Mouse (Mus musculus) intestine, embryonic 14.5 days (tissue): ENCODE data around the gene H2al1m. TPM values are rescaled to one million over a fixed set of nuclear protein-coding genes. Genes with fewer than 3 reads are reported as not detected.
"Not testable (repeated sequence)": the region's sequence is repeated elsewhere in the genome, so short reads cannot be mapped to it uniquely, and the experiment has no call there.

Source experiments
- ATAC-seq: fragments of 200-750 bp; cut with Nextera tagmentation; replicated peaks from 2 replicates; pipeline ENCODE4 v1.8.0; 2017; ENCODE audit warnings: low read depth, moderate number of reproducible peaks, moderate TSS enrichment, moderate library complexity; ENCODE audit not compliant: low FRiP score, low TSS enrichment
- DNase-seq: peaks from one replicate; pipeline ENCODE4 v3.0.0-alpha.2; 2018; ENCODE audit warnings: low spot score
- H3K27ac ChIP-seq: fragments of 300-500 bp; sonication (generic); 2 replicates; pipeline ENCODE4 v1.5.1; 2014; ENCODE audit warnings: low read depth, mild to moderate bottlenecking, control low read depth
- H3K27me3 ChIP-seq: fragments of 300-500 bp; sonication (generic); replicated peaks from 2 replicates; pipeline ENCODE4 v1.6.1; 2014; ENCODE audit warnings: low read length, control low read depth; ENCODE audit not compliant: control insufficient read depth, insufficient read depth
- H3K36me3 ChIP-seq: fragments of 300-500 bp; sonication (generic); 2 replicates; pipeline ENCODE4 v1.6.1; 2014; ENCODE audit warnings: low read length, control low read depth; ENCODE audit not compliant: control insufficient read depth, insufficient read depth
- H3K4me1 ChIP-seq: fragments of 300-500 bp; sonication (generic); replicated peaks from 2 replicates; pipeline ENCODE4 v1.6.1; 2014; ENCODE audit warnings: low read length, control low read depth, mixed read lengths; ENCODE audit not compliant: control insufficient read depth, insufficient read depth
- H3K4me2 ChIP-seq: fragments of 300-500 bp; sonication (generic); 2 replicates; pipeline ENCODE4 v1.6.1; 2014; ENCODE audit warnings: low read length
- H3K4me3 ChIP-seq: fragments of 300-500 bp; sonication (generic); 2 replicates; pipeline ENCODE4 v1.5.1; 2014; ENCODE audit warnings: low read depth, low read length, control low read depth, mixed read lengths
- H3K9ac ChIP-seq: fragments of 300-500 bp; sonication (generic); 2 replicates; pipeline ENCODE4 v1.6.1; 2014; ENCODE audit warnings: mild to moderate bottlenecking, low read length
- H3K9me3 ChIP-seq: fragments of 300-500 bp; sonication (generic); 2 replicates; pipeline ENCODE4 v1.6.1; 2016; ENCODE audit warnings: low read length, control low read depth; ENCODE audit not compliant: control insufficient read depth
- WGBS: fragments of 180-500 bp; shearing (Covaris S2); extraction: QIAGEN DNeasy Blood & Tissue Kit; methylation state at CpG from one replicate; pipeline ENCODE4 v1.1.7; 2014; 5-methylcytosine and 5-hydroxymethylcytosine counted together
- polyA plus RNA-seq: library from polyadenylated mRNA; unstranded; fragments of >200 nt; fragmentation: Nextera tagmentation; extraction: Ambion mirVana; gene quantifications from 2 replicates; pipeline ENCODE4 v1.2.1, GENCODE M21; 2014

The H2al1m gene
- polyA plus RNA-seq, 1 experiment from 2014 or later: not detected

DNA sequence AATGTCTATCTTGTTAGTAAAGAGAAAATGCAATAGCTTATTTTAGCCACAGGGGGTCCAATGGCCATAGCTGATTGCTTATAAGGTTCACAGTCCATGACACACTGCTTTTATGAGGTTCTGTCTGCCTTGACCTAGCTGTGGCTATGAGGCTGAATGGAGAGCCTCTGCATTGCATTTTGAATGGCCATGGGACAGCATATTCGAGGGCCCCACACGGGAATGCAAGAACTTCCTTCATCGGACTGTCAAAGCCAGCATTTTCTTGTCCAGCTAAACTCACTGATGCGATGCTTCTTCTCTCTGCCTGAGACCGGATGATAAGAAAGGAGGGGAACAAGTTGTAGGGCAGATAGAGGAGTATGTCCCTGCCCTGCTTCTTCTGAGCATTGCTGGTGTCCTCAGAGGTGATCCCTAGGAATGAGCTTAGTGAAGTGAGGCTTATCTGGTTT, 14.9 kb downstream of the H2al1m start:
- no peaks in the 10 kb centered on the region for H3K4me1 ChIP-seq
- H3K4me3 ChIP-seq: no peak overlapping the region
- no peak for DNase-seq
- ATAC-seq: no peak
- H3K27ac ChIP-seq: no peak overlapping the region
- 94% methylated on average over 5 of the region's 5 CpGs for WGBS
- no peaks in the 10 kb centered on the region for H3K27me3 ChIP-seq
- no peak overlapping the region for H3K9ac ChIP-seq
- no peaks in the 10 kb centered on the region for H3K36me3 ChIP-seq
- no peaks in the 10 kb centered on the region for H3K9me3 ChIP-seq
- H3K4me2 ChIP-seq: no peak overlapping the region

DNA sequence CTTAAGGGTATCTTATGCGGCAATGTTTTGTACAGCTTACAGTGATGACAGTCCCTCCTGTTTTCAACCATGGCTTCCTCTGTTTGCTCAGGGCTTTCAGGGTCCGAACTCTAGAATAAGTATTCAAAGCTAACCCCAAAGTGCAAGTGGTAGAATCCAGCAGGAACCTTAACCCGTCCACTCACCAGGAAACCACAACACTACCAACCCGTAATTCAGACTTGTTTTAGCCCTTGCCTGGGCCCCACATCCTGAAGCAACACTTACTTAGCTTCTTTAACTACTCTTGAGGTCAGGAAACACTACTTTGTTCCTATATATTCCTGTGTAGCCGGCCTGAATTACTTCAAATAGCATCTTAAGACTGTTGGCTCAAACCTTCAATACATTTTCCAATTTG, 19.2 kb downstream of the H2al1m start:
- 83% methylated on average over 5 of the region's 5 CpGs for WGBS
- Histone ChIP-seq H3K9me3 (no peaks in the 10 kb centered on the region), H3K27me3 (no peaks in the 10 kb centered on the region), H3K4me3 (no peak overlapping the region), H3K4me2 (no peak overlapping the region), H3K27ac (no peak overlapping the region), H3K36me3 (no peaks in the 10 kb centered on the region), H3K4me1 (no peaks in the 10 kb centered on the region), H3K9ac (no peak overlapping the region)
- ATAC-seq (no peak), DNase-seq (no peak)

DNA sequence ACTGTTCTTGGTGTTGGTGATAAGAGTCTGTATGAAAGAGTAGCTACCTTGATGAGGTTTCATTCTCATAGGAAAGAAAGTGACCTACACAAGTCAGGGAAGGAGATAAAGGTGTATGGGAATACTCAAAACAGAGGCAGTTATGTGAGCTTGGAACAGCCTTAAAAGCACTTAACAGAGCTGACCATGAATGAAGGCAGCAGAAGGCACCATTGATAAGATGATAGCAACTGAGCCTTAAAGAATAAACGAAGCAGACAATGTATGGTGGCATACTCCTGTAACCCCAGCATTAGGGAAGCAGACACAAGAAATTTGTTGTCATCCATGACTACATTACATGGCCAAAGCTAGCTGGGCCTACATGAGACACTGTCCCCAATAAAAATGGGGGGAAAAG, 19.9 kb downstream of the H2al1m start:
- Histone ChIP-seq H3K27me3 (no peaks in the 10 kb centered on the region), H3K27ac (no peak overlapping the region), H3K4me3 (no peak overlapping the region), H3K36me3 (no peaks in the 10 kb centered on the region), H3K4me2 (no peak overlapping the region), H3K9ac (no peak overlapping the region), H3K9me3 (no peaks in the 10 kb centered on the region), H3K4me1 (no peaks in the 10 kb centered on the region)
- 65% methylated on average over 1 of the region's 1 CpGs for WGBS
- ATAC-seq (no peak), DNase-seq (no peak)

DNA sequence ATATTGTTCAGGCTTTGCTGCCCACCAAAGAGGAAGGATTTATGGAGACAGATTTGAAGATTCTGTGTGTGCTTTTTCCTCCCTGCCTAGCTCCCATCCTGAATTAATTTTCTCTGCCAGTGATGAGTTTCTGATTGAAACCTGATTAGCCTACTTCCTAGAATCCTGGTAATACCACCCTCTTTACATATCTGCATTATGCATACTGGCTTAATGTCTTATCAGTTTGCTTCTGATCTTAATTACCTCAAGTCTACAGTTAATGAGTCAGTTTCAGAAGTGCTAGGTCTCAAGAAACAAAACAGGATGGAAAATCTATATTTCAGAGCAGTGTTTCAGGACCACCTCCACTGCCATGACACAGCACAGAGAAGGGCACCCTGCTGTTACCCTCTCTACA, 32.9 kb downstream of the H2al1m start:
- H3K4me3 ChIP-seq, H3K9me3 ChIP-seq, H3K27ac ChIP-seq, H3K4me2 ChIP-seq, H3K27me3 ChIP-seq, H3K36me3 ChIP-seq, ATAC-seq, DNase-seq, H3K4me1 ChIP-seq, H3K9ac ChIP-seq: not testable (repeated sequence)

DNA sequence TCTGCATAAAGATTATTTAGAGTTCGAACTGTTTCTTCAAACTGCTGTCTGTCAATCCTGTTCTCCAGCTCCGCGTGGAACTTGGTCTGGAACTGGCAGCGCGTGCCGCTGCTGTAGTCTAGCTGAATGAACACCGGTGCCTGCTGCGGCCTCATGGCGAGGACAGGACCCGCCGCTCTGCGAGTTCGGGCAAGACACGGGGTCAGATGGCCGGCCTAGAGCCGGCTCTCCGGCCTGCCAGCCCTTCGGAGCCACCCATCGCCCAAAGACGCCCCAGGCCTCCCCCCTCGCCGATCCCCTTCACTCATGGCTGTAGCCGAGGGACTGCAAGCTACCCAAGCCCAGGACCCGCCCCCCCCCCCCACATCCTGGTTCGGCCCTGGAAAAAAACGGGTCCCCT, 44.4 kb downstream of the H2al1m start:
- not testable (repeated sequence) for H3K36me3 ChIP-seq, DNase-seq, H3K4me2 ChIP-seq, H3K4me3 ChIP-seq, H3K4me1 ChIP-seq, H3K27ac ChIP-seq, H3K9ac ChIP-seq, H3K27me3 ChIP-seq, ATAC-seq, H3K9me3 ChIP-seq
- 83% methylated on average over 17 of the region's 26 CpGs for WGBS

DNA sequence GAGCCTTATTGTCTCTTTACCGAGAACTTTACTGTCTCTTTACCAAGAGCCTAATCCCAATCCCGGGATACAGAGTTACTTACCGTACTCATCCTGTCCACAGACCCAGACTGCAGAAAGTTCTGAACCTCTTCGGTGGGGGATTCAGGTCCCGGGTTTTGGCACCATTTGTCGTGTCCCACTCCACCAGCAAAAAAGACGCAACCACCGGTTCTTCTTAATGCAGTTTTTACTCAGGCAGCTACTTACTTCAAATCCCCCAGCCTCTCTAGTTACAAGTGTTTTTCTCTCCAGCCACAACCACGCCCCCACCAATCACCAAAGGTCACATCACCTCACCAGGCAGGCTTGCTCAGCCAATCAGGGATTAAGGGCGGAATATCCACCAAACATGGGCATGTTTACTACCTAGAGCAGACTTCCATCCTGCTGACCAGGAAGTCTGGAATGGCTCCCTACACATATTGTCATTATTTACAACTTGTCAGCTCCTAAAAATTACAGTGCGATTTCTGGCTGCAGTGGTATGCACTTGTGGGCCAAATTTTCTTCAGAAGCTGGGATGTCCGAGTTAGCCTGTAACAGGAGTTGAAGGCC, 48.9 kb downstream of the H2al1m start:
- not testable (repeated sequence) for H3K36me3 ChIP-seq, H3K4me2 ChIP-seq, ATAC-seq, H3K27ac ChIP-seq, H3K4me1 ChIP-seq, H3K4me3 ChIP-seq, H3K27me3 ChIP-seq, DNase-seq, H3K9ac ChIP-seq, H3K9me3 ChIP-seq
- 85% methylated on average over 12 of the region's 12 CpGs for WGBS

DNA sequence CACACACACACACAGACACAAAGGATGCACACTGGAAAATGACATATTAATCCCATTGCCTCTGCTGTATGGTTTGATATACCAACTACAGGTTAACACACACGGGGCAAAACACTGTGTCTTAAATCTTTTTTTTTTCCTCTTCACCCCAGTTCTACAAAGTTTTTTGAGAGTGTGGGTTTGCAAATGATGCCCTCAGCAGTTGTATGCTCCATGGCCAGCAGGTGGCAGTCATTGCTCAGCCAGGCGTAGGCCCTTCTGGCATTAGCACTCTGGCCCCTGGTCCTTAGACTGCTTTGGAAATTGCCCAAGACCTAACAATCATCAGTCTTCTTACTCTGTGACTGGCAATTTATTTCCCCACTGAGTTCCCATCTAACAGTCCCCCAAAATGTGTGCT, 49.5 kb downstream of the H2al1m start:
- WGBS: 74% methylated on average over 2 of the region's 2 CpGs
- not testable (repeated sequence) for H3K4me1 ChIP-seq, H3K4me2 ChIP-seq, DNase-seq, H3K27ac ChIP-seq, H3K9ac ChIP-seq, ATAC-seq, H3K27me3 ChIP-seq, H3K4me3 ChIP-seq, H3K36me3 ChIP-seq, H3K9me3 ChIP-seq

Other genes with a start within 250 kb of the H2al1m start
- gene Fthl17f, start 220.7 kb upstream of the H2al1m start, polyA plus RNA-seq: not detected in 2 replicates
- not detected in 2 replicates for gene 4930402K13Rik, start 179.2 kb upstream of the H2al1m start, polyA plus RNA-seq
- gene Lancl3, start 83.9 kb upstream of the H2al1m start, polyA plus RNA-seq: 0.70 and 0.87 TPM in 2 replicates
- not detected in 2 replicates for gene Gm14862, start 26.9 kb upstream of the H2al1m start, polyA plus RNA-seq
- gene Xk, start 11.0 kb upstream of the H2al1m start, polyA plus RNA-seq: 4.2 and 4.6 TPM in 2 replicates
- gene H2al1k, start 66.9 kb downstream of the H2al1m start, polyA plus RNA-seq: not detected in 2 replicates
- gene Cybb, start 204.0 kb downstream of the H2al1m start, polyA plus RNA-seq: 3.6 and 4.0 TPM in 2 replicates